Mouse (Mus musculus): ENCODE results near the gene Gatm. TPM values are rescaled to one million over a fixed set of nuclear protein-coding genes. Genes with fewer than 3 reads are reported as not detected.
A peak's percentile ranks its signal among the peaks of the same experiment; 100 is the strongest.

Gene Gatm
- total and polyA plus RNA-seq, 2 experiments from 2014 or later: 44.0 to 72.9 TPM

DNA sequence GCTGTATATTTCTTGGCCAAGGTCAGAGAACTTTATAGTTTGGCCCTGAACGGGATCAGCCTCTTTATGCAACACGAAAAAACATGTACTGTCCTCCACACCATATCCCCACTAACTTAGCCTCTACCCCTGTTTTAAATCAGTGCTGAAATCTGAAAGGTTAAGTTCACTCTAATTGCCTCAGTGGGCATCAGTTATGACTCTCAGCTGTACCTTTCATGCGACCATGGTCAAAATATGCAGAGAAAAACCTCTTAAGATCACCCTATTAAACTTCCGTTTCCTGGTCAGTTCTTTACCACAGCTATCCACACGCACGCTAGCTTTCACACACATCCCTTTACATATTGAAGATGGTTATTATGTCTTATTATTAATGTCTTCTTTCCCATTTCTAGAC, 18.8 kb upstream of the Gatm start:
- no peak for DNase-seq (ENCODE audit: low spot score)
- 68% methylated on average over 6 of the region's 6 CpGs for WGBS
- Histone ChIP-seq H3K9ac (replicated peaks; ENCODE audit: low read length) (0 out of 2 replicates have a peak overlapping the region, but pooled peaks have one; percentile 90), H3K4me1 (ENCODE audit: insufficient read depth, low read length) (no peaks in the 10 kb centered on the region), H3K4me3 (ENCODE audit: low read length) (peak overlapping the region; percentile 92), H3K27ac (peak overlapping the region; percentile 82; the same call in 1 of the 2 replicates), H3K27me3 (ENCODE audit: insufficient read depth, low read length) (no peaks in the 10 kb centered on the region), H3K9me3 (ENCODE audit: low read length) (no peaks in the 10 kb centered on the region), H3K36me3 (ENCODE audit: insufficient read depth, low read length) (peaks cover 13% of the 10 kb centered on the region), H3K4me2 (ENCODE audit: low read depth, low read length) (peak overlapping the region; percentile 98)
- no peak for TF ChIP-seq CTCF (IDR thresholded peaks at IDR 0.05; ENCODE audit: low read depth)
- ATAC-seq: no peak

- Histone ChIP-seq H3K4me2 (ENCODE audit: low read depth, low read length) (0 out of 2 replicates have a peak overlapping the region, but pooled peaks have one; percentile 21), H3K36me3 (ENCODE audit: insufficient read depth, low read length) (peaks cover 10% of the 10 kb centered on the region), H3K9me3 (ENCODE audit: low read length) (no peaks in the 10 kb centered on the region), H3K4me3 (ENCODE audit: low read length) (no peak overlapping the region), H3K4me1 (ENCODE audit: insufficient read depth, low read length) (no peaks in the 10 kb centered on the region), H3K9ac (replicated peaks; ENCODE audit: low read length) (no peak overlapping the region), H3K27me3 (ENCODE audit: insufficient read depth, low read length) (no peaks in the 10 kb centered on the region), H3K27ac (no peak overlapping the region)
- peak; percentile 87 for TF ChIP-seq CTCF (IDR thresholded peaks at IDR 0.05; ENCODE audit: low read depth)
- DNase-seq (ENCODE audit: low spot score): peak; percentile 95
- no peak for ATAC-seq
- WGBS: under 1% methylated on average over 7 of the region's 7 CpGs
Observed at GRCm38 (mm10) chr2:122628976-122629375, 17.9 kb upstream of the Gatm start.

- Histone ChIP-seq H3K9me3 (ENCODE audit: low read length) (no peaks in the 10 kb centered on the region), H3K36me3 (ENCODE audit: insufficient read depth, low read length) (no peaks in the 10 kb centered on the region), H3K9ac (replicated peaks; ENCODE audit: low read length) (no peak overlapping the region), H3K4me3 (ENCODE audit: low read length) (no peak overlapping the region), H3K27me3 (ENCODE audit: insufficient read depth, low read length) (no peaks in the 10 kb centered on the region), H3K4me1 (ENCODE audit: insufficient read depth, low read length) (no peaks in the 10 kb centered on the region), H3K27ac (no peak overlapping the region), H3K4me2 (ENCODE audit: low read depth, low read length) (no peak overlapping the region)
- no peak for DNase-seq (ENCODE audit: low spot score)
- no peak for ATAC-seq
- no peak for TF ChIP-seq CTCF (IDR thresholded peaks at IDR 0.05; ENCODE audit: low read depth)
- 62% methylated on average over 7 of the region's 7 CpGs for WGBS
Observed at GRCm38 (mm10) chr2:122625930-122626329, 14.8 kb upstream of the Gatm start.

DNA sequence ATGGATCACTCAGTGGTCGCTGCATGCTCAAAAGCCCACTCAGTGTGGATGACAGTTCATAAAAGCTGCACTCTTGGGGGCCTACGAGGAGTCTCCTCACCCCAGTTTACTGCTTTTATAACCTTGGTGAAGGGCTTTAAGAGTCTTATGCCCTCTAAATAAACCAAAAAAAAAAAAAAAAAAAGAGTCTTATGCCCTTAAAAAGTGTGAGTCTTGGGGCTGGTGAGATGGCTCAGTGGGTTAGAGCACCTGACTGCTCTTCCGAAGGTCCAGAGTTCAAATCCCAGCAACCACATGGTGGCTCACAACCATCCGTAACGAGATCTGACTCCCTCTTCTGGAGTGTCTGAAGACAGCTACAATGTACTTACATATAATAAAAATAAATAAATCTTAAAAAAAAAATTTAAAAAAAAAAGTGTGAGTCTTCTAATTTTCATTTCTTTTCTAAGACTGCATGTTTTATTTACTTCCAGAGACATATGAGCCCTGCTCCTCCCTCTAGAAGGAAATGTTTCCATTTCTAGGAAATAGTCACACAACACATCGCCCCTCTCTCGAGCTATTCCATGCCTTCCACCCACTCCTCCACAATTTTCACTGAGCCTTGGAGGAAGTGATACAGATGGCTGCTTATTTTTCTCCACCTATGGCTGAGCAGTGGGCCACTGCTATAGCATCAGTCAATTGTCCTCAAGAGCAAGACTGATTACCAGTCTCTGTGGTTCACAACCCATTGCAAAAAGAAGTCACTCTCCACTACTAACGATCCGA, 10.4 kb upstream of the Gatm start:
- no peak for TF ChIP-seq CTCF (IDR thresholded peaks at IDR 0.05; ENCODE audit: low read depth)
- H3K4me1 ChIP-seq (ENCODE audit: insufficient read depth, low read length): no peaks in the 10 kb centered on the region
- H3K27me3 ChIP-seq (ENCODE audit: insufficient read depth, low read length): no peaks in the 10 kb centered on the region
- DNase-seq (ENCODE audit: low spot score) (no peak), ATAC-seq (no peak)
- H3K9me3 ChIP-seq (ENCODE audit: low read length): no peaks in the 10 kb centered on the region
- H3K27ac ChIP-seq: no peak overlapping the region
- WGBS: 83% methylated on average over 8 of the region's 9 CpGs
- H3K36me3 ChIP-seq (ENCODE audit: insufficient read depth, low read length): no peaks in the 10 kb centered on the region
- no peak overlapping the region for H3K4me2 ChIP-seq (ENCODE audit: low read depth, low read length)
- H3K4me3 ChIP-seq (ENCODE audit: low read length): no peak overlapping the region
- no peak overlapping the region for H3K9ac ChIP-seq (replicated peaks; ENCODE audit: low read length)

DNA sequence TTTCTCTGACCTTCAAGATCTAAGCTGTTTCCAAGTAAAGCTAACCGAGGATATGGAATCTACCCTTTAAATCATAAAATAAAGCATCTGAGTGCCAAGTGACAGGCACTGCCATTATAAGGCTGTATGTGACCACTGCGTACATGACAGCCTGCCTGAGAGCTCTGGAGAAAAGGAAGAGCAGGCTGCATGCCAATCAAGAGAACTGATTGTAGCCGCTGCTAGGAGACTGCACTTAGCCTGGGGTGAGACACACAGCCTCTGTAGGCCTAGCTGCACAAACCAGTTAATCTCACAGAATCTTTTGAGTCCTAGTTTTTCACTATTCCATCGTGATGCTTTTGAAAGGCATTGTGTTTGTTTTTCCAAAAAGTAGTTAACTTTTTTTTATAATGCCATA, 7.6 kb upstream of the Gatm start:
- ATAC-seq: 0 out of 2 replicates have a peak, but pooled peaks have one; percentile 40
- 15% methylated on average over 4 of the region's 4 CpGs for WGBS
- no peak overlapping the region for H3K27ac ChIP-seq

GRCm38 (mm10) chr2:122617792-122618191, 6.7 kb upstream of the Gatm start:
- H3K9ac ChIP-seq (replicated peaks; ENCODE audit: low read length): no peak overlapping the region
- ATAC-seq (no peak), DNase-seq (ENCODE audit: low spot score) (no peak)
- H3K4me2 ChIP-seq (ENCODE audit: low read depth, low read length): no peak overlapping the region
- no peak overlapping the region for H3K27ac ChIP-seq
- no peak overlapping the region for H3K4me3 ChIP-seq (ENCODE audit: low read length)
- H3K4me1 ChIP-seq (ENCODE audit: insufficient read depth, low read length): no peaks in the 10 kb centered on the region
- no peaks in the 10 kb centered on the region for H3K36me3 ChIP-seq (ENCODE audit: insufficient read depth, low read length)
- no peaks in the 10 kb centered on the region for H3K9me3 ChIP-seq (ENCODE audit: low read length)
- no peak for TF ChIP-seq CTCF (IDR thresholded peaks at IDR 0.05; ENCODE audit: low read depth)
- H3K27me3 ChIP-seq (ENCODE audit: insufficient read depth, low read length): no peaks in the 10 kb centered on the region
- 79% methylated on average over 6 of the region's 6 CpGs for WGBS

More for the DNA sequence above, 7.6 kb upstream of the Gatm start:
- H3K4me3 ChIP-seq (ENCODE audit: low read length): no peak overlapping the region
- H3K9me3 ChIP-seq (ENCODE audit: low read length): no peaks in the 10 kb centered on the region
- no peak for TF ChIP-seq CTCF (IDR thresholded peaks at IDR 0.05; ENCODE audit: low read depth)
- no peaks in the 10 kb centered on the region for H3K4me1 ChIP-seq (ENCODE audit: insufficient read depth, low read length)
- H3K9ac ChIP-seq (replicated peaks; ENCODE audit: low read length): no peak overlapping the region
- DNase-seq (ENCODE audit: low spot score): peak; percentile 22
- H3K36me3 ChIP-seq (ENCODE audit: insufficient read depth, low read length): no peaks in the 10 kb centered on the region
- no peak overlapping the region for H3K4me2 ChIP-seq (ENCODE audit: low read depth, low read length)
- no peaks in the 10 kb centered on the region for H3K27me3 ChIP-seq (ENCODE audit: insufficient read depth, low read length)

GRCm38 (mm10) chr2:122616237-122616636, 5.1 kb upstream of the Gatm start:
- Histone ChIP-seq H3K9me3 (ENCODE audit: low read length) (no peaks in the 10 kb centered on the region), H3K4me1 (ENCODE audit: insufficient read depth, low read length) (no peaks in the 10 kb centered on the region), H3K4me2 (ENCODE audit: low read depth, low read length) (no peak overlapping the region), H3K36me3 (ENCODE audit: insufficient read depth, low read length) (no peaks in the 10 kb centered on the region), H3K4me3 (ENCODE audit: low read length) (no peak overlapping the region), H3K27ac (no peak overlapping the region), H3K9ac (replicated peaks; ENCODE audit: low read length) (no peak overlapping the region), H3K27me3 (ENCODE audit: insufficient read depth, low read length) (no peaks in the 10 kb centered on the region)
- ATAC-seq: no peak
- no peak for TF ChIP-seq CTCF (IDR thresholded peaks at IDR 0.05; ENCODE audit: low read depth)
- DNase-seq (ENCODE audit: low spot score): no peak
- WGBS: 56% methylated on average over 6 of the region's 6 CpGs
